Mouse (Mus musculus): ENCODE data around the gene Bckdha.

GRCm38 (mm10) chr7:25606625-25607063 lies 52.1 kb downstream of the Bckdha start:
- TF ChIP-seq CTCF (IDR thresholded peaks at IDR 0.05; ENCODE audit: extremely low read depth, insufficient read depth, low read length) (no peak), POLR2A (IDR thresholded peaks at IDR 0.05; ENCODE audit: extremely low read depth, insufficient read depth, low read length) (no peak)

Data from cortical plate, adult 2 months (tissue).